Mouse (Mus musculus): ENCODE results near the gene Myocos.

The Myocos gene

DNA sequence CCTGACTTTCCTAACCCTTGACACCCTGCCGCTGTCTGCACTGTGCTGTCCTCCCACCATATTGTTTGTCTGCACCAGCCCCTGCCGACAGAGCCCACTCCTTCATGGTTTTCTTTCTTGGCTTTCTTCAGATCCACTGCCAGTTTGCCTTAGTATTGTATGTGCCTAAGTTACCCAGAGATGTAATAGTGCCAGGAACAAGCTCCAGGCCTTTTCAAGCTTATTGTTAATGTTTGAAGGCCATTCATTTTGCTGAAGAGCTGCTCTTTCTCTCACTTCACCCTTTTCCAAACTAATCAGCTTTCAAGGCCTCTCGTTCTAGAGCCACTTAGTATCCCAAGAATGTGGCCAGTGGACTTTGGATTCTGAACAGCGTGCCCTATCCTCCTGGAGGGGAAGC is 46.8 kb downstream of the Myocos start:
- DNase-seq = no peak

DNA sequence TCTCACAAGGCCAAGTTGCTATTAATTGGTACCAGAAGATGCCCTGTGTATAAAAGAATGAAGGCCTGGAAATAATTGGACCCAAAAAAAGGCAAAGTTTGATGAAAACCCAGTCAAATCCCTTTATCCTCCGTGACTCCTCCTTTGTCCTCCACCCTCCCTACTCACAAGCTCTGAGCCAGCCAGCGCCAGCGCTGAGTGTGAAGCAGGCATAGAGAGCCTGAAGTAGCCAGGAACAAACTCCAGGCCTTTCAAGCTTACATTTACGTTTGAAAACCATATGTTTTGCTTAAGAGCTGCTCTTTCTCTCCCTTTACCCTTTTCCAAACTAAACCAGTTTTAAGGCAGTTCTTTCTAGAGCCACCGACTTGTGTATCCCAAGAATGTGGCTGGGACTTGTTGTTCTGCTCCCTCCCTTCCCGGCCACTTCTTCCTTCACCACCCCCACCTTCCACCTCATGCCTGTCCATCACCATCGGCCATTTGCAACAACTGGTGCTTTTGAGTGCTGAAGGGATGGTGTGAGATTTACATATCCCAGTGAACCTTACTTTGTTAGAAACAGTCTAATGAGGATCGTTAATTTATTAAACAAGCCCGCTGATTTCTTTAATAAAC is 48.3 kb downstream of the Myocos start:
- DNase-seq = no peak

- no peak for DNase-seq
These were observed 49.9 kb downstream of the Myocos start for GRCm38 (mm10) chr1:162608127-162608526.

DNA sequence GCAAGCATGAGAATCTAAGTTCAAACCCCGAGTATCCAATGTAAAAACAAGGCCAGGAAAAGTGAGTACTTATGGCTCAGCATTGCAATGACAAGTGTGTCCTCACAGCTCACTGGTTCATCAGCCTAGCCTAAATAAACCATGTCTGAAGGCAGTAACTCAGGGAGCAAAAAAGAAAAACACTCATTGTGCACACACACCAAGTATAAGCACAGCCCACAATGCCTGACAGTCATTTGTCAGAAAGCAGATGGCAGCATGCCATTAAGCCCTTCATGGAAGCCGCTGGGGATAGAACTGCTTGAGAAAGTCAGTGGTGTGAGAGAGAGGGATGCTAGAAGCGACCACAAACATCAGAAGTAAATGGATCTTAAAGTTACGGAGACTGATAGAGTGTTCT is 56.7 kb downstream of the Myocos start:
- no peak for DNase-seq

- no peak for DNase-seq
These were observed 58.4 kb downstream of the Myocos start for GRCm38 (mm10) chr1:162599617-162600016.

GRCm38 (mm10) chr1:162597379-162598102 is 60.5 kb downstream of the Myocos start:
- no peak for DNase-seq
